Mouse (Mus musculus): Measurements from ENCODE around the gene Gm14325.
"Not testable (repeated sequence)": the region's sequence is repeated elsewhere in the genome, so short reads cannot be mapped to it uniquely, and the experiment has no call there.

The Gm14325 gene

GRCm38 (mm10) chr2:177839901-177840663 lies at the start of gene Gm14325:
Gene Gm14325 (minus strand): TSS chr2:177840336.
- peak; percentile 53 for DNase-seq

- peak; percentile 1 for DNase-seq
Observed at GRCm38 (mm10) chr2:177887743-177888142, 47.6 kb upstream of the Gm14325 start.

DNA sequence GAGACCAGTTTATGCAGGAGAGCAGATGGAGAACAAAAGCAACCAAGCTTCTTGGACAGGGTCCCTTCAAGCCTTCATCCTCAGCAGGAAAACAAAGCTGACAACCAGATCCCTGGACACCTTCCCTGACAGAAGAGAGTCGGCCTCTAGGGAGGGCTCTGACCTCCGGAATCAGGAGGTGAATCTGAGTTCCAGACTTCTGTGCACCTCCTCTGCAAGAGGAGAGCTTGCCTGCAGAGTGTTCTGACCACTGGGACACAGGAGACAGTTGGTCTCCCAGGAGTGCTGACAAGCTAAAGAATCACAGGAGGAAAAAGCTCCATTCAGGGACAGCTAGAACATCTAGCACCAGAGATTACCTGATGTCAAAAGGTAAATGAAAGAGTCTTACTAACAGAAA lies 22.1 kb upstream of the Gm14325 start:
- DNase-seq: not testable (repeated sequence)

- not testable (repeated sequence) for DNase-seq
Observed at GRCm38 (mm10) chr2:177843666-177844065, 3.5 kb upstream of the Gm14325 start.

DNA sequence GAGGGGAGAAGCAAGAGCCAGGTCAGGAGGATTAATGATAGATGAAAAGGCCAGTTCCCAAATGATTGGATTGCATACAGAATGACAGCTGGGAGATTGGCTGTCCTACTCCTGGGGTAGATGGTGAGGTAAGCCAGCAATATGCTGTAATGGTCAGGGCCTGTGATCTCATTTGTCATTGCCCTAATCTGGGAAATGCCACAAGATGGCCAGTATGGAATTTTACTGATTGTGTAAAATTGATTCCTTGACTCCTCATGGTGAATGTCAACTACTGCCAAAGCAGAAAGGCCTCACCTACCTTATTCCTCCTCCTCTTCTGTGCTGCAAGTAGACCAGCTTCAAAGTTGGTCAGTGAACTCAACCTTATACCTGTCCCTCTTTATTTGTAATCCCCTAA lies 3.4 kb downstream of the Gm14325 start:
- not testable (repeated sequence) for DNase-seq

DNA sequence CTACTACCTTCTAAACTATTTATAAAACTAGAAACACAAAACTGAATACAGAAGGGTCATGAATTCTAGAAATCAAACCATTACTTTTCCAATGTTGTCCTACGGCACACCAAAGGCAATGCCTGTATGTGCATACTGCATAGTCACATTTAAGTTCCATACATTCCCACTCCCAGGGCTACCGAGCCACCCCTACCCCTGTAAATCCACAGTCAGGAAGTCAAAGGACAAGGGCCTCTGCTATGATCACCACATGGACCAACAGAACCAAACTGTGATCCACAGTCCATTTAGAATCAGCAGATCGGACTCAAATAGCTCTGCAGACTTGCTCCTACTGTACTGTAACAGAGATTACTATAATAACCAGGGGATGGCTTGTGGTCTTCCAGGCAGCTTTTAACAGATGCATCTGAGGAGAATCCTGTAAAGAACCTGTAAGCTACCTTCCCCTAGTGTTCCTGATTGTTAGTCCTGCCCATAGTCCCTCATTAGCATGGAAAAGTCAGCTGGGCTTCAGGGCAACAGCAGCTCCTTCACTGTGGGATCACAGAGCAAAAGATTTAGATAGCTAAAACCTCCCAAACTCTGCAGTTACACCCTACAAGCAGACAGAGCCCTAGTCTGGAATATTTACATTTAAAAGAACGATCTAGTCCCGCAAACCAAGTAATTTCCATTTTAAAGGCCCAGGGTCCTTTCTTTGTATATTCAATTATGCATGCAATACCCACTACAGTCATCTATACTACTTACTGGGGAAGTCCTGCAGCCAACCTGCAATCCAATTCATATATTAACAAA lies 4.2 kb downstream of the Gm14325 start:
- DNase-seq: not testable (repeated sequence)

- DNase-seq: not testable (repeated sequence)
Observed at GRCm38 (mm10) chr2:177821952-177822351, 18.2 kb downstream of the Gm14325 start.

GRCm38 (mm10) chr2:177806170-177806569 lies 34.0 kb downstream of the Gm14325 start:
- not testable (repeated sequence) for DNase-seq

- not testable (repeated sequence) for DNase-seq
Observed at GRCm38 (mm10) chr2:177787351-177787750, 52.8 kb downstream of the Gm14325 start.
